Mouse (Mus musculus) erythroid progenitor cell, adult 5-6 weeks (primary cell): ENCODE results near the gene Neto2. TPM values are rescaled to one million over a fixed set of nuclear protein-coding genes. Genes with fewer than 3 reads are reported as not detected.

ENCODE experiments used
- ATAC-seq: replicated peaks from 2 replicates; pipeline ENCODE4 v1.8.0; 2016; ENCODE audit warnings: moderate number of reproducible peaks, mild to moderate bottlenecking, moderate TSS enrichment, inconsistent platforms; ENCODE audit not compliant: poor library complexity, low FRiP score, severe bottlenecking
- total RNA-seq, 2 experiments: library from RNA; stranded (forward) in 1 of 2; stranded (reverse) in 1 of 2; fragments of 150-400 nt in 1 of 2; fragments of 186-747, 209-891 nt in 1 of 2; gene quantifications; 2 replicates each; pipeline versions ENCODE4 v1.2.3 to v1.2.4; 2015 to 2017; ENCODE audit warnings: low replicate concordance in 2 of 2

Neto2 gene
- total RNA-seq, 2 experiments from 2014 or later, result 3.8 to 6.4 TPM

DNA sequence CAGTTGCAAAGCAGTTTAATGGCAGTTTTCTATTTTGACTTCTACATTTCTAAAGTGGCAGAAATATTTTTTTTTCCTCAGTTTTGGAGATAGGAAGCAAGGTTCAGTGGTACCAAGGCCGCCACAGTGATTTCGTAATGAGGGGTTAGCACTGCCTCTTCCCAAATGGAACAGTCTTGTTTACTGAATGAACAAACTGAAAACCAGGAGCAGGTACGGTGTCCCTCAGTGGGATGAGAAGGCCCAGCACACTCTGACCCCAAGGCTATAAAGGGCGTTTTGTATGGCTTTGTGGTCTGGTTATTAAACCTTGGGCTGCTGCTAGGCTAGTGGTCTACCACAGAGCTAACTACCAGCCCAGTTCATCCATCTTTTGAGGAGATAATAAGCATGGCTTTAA, 96.5 kb downstream of the Neto2 start:
- no peak for ATAC-seq

DNA sequence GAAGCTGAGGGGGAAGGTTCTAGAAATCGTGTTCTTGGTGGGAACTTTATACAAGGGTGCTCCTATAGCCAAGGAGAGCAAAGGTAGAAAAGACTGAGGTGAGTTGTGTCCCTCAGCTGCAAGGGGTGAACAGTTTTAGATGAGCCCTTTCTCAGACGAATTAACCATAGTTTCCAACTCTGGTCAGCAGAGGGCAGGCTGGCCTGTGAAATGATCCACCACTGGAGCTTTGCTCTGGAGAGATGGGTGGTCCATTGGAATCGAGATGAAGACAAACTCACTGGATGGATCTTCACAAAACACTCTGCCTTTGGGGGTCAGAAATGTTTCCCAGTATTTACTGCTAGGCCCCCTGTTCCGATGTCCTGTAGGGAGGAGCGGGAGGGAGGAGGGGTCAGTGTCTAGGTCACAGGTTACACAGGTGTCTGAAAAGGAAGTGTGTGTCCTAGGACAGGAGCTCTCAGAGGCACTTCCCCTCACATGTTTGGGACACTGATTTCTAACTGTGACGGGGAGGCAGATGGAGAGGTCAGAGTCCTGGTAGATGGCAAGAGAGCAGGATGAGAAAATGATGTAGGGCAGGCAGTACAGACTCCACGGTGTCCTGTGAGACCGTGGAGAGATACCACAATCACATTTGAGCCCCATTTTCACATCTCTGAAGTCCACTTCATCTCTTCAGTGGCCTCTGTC, 97.4 kb downstream of the Neto2 start:
- no peak for ATAC-seq

DNA sequence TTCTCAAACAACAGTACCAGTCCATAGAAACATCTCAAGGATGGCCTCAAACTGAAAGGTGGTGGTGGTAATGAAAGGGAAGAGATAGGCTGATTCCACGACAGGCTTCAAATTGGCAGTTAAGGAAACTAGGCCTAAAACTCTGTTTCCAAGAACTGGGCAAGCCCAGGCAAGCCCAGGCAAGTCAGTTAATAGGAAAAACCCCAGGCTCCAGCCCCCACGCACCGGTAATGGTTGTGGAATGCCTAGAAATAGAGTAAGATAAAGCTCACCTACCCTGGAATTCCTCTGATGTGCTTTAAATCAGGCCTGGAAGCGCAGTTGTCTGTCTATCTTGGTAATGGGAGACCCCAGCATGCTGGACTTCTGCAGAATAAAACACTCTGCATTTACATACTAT, 98.0 kb downstream of the Neto2 start:
- ATAC-seq, result no peak

DNA sequence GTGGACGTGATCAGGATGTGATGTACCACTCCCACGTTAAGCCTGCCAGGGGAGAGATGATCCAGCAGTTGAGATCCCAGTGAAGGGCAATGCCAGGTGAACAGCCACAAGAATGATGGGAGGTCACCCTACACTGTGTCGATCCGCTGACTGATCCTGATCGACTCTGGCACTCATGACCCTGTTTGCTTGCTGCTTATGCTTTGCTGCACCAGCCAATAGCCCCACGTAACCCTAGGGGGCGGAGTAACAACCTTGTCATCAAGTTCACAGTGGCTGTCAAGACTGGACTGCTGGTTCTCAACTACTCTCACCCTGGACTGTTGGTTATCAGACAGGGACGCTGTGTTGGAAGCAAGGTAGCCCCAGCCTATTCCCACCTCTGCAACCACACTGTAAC, 99.0 kb downstream of the Neto2 start:
- ATAC-seq, result no peak

DNA sequence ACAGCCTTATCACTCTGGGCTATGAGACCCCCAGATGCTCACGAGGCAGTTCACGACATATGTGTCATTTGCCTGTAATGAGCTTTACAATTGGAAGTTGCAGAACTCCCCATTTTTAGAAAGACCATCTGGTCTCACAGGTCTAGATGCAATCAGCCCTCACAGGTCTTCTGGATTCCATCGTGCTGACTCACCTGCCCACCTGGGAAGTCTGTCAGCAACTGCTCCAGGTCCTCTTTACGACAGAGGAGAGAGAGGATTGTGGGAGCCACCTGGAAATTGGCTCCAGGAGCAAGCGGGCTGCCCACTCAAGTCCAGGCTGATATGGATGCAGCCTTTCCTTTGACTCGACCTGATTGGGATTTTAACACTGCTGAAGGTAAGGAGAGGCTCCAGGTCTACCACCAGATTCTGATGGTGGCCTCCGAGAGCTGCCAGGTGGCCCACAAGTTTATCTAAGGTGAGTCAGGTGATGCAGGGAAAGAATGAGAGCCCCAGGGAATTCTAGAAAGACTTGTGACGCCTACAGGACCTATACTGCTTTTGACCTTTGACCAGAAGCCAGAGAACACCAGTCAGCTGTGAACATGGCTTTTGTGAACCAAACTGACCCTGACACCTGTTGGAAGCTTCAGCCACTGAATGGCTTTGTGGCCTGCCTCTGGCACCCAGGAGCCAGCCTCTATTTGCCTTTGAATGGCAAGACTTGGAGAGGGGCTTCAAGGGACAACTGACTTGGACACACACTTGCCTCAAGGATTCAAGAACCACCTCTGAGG, 103.1 kb downstream of the Neto2 start:
- no peak for ATAC-seq

DNA sequence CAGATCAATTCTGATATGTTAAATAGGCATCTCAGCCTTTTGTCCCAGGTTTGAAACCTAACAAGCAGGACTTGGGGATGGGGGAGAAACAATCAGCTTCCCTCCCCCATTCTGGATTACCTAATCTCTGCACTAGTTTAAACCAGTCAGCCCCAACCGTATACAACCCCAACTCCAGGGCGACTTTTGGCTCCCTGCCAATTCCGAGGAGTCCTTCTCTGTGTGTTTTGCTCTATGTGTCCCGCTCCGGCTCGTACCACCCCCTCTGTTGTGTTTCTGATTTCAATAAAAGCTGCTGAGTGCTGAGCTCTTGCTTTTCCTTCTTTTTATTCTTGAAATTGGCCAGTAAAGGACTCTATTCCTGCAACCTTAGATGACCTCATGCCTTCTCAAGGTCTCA, 105.3 kb downstream of the Neto2 start:
- ATAC-seq, result no peak

DNA sequence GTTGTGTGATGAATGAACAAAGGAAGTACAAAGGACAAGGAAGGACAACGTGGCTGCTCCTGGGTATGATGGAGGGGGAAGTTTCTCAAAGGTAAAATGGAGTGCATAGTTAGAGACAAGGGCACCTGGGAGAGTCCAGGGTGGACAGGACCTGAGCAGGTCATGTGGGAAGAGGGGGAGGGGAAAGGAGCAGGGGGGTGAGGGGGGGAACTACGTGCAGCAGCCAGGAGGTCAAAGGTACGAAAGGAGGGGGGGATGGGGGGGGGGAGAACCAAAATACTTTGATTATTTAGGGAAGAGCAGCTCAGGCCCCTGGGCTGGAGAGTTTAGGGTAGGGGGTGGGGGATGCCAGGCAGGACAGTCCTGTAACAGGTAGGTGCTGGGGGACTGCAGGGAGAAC, 105.7 kb downstream of the Neto2 start:
- ATAC-seq, result no peak

DNA sequence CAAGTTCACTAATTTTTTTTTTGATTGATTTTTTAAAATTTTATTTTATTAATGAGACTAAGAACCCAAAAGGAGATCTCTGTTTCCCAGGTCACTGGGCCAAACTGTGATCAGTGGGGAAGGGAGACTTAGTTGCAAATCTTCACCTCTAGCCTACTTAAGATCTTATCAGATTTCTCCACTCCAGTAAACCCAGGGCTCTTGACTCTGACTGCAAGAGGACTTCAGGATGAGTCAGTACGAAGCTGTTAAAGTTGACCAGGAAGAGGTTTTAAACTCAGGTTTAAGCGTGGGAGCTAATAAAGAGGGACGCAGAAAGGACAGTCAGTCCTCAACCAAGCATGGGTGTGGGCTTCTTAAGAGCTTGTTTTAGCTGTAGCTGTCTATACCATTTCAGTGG, 107.4 kb downstream of the Neto2 start:
- no peak for ATAC-seq

DNA sequence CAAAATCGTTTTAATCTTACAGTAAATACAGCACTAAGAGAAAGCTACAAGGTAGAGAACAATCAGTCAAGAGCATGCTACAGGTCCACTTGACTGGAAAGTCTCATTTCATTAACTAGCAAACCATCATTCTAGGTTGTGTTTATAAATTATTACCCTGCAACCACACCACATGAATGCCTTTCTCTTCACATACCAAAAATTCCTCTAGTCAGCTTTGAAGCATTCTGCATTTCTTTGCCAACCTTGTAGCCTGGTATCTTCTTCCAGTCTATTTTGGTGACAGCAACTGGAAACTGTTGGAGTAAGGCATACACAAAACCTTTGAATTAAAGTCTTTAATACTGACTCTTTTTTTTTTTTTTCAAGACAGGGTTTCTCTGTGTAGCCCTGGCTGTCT, 109.2 kb downstream of the Neto2 start:
- no peak for ATAC-seq

DNA sequence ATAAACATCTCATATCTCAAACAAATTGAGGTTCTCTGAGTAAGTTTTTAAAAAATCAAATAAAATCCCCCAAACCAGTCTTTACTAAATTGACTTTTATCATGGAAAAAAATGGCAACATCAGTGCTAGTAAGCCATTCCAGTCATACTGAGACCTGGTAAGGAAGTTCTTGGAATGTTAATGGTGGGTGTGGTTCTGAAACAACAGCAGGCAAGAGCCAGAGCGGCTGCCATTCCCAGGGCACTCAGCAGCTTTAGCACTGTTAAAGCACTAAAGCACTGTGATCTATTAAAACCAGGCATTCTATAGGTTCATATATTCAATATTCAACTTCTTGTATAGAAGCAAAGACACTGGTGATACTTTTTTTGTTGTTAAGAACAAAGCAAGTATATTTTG, 110.5 kb downstream of the Neto2 start:
- no peak for ATAC-seq

DNA sequence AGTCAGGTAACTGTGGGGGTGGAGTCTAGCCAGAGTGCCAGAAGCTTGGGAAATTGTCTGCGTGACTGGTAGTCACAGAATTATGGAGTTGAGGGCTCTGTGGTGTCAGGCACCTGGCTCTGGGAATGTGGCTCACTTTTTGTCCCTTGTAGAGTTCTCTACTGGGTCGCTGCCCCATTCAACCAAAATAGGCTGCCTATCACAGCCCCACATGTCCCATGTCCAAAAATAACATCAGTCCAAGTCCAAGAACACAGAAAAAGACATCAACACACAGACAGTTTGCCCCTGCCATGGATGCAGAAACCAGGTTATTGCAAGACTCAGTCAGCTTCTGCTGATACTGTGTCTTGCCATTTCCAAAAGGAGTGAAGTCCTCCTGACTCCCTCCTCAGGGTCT, 112.1 kb downstream of the Neto2 start:
- ATAC-seq, result no peak

Other genes with a start within 250 kb of the Neto2 start
- gene Gpt2, start 208.3 kb downstream of the Neto2 start, total RNA-seq (2015; ENCODE audit: low replicate concordance), result not detected in 2 replicates
- gene Gpt2, start 208.3 kb downstream of the Neto2 start, total RNA-seq (2017; ENCODE audit: low replicate concordance), result 0.64 TPM in 1 of 2 replicates, not detected in the other
- gene Dnaja2, start 145.6 kb downstream of the Neto2 start, total RNA-seq (2015; ENCODE audit: low replicate concordance), result 41.1 and 62.0 TPM in 2 replicates
- gene Dnaja2, start 145.6 kb downstream of the Neto2 start, total RNA-seq (2017; ENCODE audit: low replicate concordance), result 37.1 and 44.1 TPM in 2 replicates
- 19.5 and 22.2 TPM in 2 replicates for gene Itfg1, start 140.0 kb upstream of the Neto2 start, total RNA-seq (2015; ENCODE audit: low replicate concordance)
- gene Itfg1, start 140.0 kb upstream of the Neto2 start, total RNA-seq (2017; ENCODE audit: low replicate concordance), result 17.6 and 20.9 TPM in 2 replicates
- gene Phkb, start 140.0 kb upstream of the Neto2 start, total RNA-seq (2015; ENCODE audit: low replicate concordance), result 11.7 and 29.9 TPM in 2 replicates
- 4.2 and 4.4 TPM in 2 replicates for gene Phkb, start 140.0 kb upstream of the Neto2 start, total RNA-seq (2017; ENCODE audit: low replicate concordance)